Comparison of ENCODE assay signal across 15 mouse cellular contexts in the genomic region with DNA sequence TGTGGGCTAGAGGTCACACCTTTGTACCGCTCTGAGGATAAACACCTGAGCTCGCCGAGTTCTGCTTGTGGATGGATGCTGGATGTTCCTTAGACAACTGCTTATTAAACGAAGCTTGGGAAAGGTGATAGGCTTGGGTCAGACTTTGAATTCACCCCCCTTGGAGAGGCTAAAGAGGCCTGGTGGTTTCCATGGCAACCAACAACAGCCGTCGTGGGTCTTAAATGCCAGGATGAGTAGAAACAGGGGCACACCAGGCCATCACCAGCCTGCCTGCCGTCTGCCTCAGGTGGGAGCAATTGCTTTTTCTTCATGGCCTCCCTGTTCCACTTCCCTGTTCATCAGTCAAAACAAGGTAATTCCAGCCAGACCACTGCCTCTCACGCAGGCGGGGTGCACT.
"Had no signal": no experiment of that assay in that cellular context is flagged by ENCODE, and none has a peak within 500 bp of the region (broad histone marks: within the 10 kb centered on the region; RNA-seq: fewer than 3 reads in every experiment).

No protein-coding gene starts in this region.

- H3K4me3 ChIP-seq: layer of hippocampus, adult 2 months; left cerebral cortex, adult 2 months; liver, embryonic 13.5 days; midbrain, embryonic 15.5 days had no signal

- H3K27ac ChIP-seq: kidney, postnatal 0 days; layer of hippocampus, adult 2 months; left cerebral cortex, adult 2 months; liver, embryonic 13.5 days; midbrain, embryonic 15.5 days had no signal

- H3K9ac ChIP-seq: liver, embryonic 13.5 days; midbrain, embryonic 15.5 days had no signal

- H3K27me3 ChIP-seq: liver, embryonic 13.5 days; midbrain, embryonic 15.5 days had no signal

- H3K4me1 ChIP-seq: liver, embryonic 13.5 days had no signal

- H3K36me3 ChIP-seq: liver, embryonic 13.5 days; midbrain, embryonic 15.5 days had no signal

- ATAC-seq: intestine, embryonic 16.5 days; midbrain, embryonic 15.5 days had no signal

- DNase-seq: kidney, adult 18-20 months; kidney, adult 9 months; kidney, postnatal 25 days; layer of hippocampus, adult 9-11 months; layer of hippocampus, postnatal 36 days; liver, embryonic 13.5 days; lung, adult 2 months; lung, postnatal 14 days; lung, postnatal 4 days; thymus, postnatal 36 days had no signal

- H3K4me2 ChIP-seq: liver, embryonic 13.5 days; midbrain, embryonic 15.5 days had no signal

- H3K9me3 ChIP-seq: midbrain, embryonic 15.5 days had no signal
